Mouse (Mus musculus): ENCODE results near the gene Gm20388.

The Gm20388 gene

DNA sequence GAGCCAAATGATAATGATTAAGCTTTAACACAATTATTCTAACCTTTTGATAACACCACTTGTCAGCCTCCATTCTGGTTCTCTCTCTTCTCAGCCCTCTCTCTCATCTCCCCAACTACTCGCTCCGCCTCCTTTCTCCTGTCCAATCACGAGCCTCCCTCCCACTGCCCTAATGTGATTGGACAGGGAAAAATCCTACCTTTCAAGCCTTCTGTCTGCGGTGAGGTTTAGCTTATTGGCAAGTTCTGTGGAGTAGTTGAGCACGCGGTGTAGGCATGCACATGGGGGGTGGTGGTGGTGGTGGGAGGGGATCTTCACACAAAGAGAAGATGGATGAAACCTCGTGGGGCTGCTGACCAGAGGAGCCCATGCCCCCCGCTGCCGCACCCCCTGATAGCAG lies 102.3 kb downstream of the Gm20388 start:
- no peak for DNase-seq (ENCODE audit: low spot score)

GRCm38 (mm10) chr8:120014267-120015023 lies 103.8 kb downstream of the Gm20388 start:
- DNase-seq (ENCODE audit: low spot score), result no peak

DNA sequence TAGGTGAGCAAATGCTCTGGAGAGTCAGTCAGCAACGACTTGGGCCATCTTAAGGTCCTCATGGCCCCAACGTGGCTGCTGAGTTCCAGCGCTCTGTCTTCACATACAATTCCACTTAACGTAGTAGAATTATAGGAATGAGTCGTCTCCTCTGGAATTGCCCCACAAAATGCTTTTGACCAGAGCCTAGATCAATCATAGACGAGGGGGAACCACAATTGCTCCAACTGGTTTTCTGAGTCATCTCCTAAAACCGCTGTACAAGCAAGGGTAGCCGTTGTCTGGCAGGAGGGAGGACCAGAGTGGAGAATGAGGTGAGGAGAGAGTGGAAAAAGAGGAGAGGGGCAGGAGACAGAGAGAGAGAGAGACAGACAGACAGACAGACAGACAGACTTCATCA lies 105.3 kb downstream of the Gm20388 start:
- no peak for DNase-seq (ENCODE audit: low spot score)

GRCm38 (mm10) chr8:120016424-120016823 lies 105.8 kb downstream of the Gm20388 start:
- no peak for DNase-seq (ENCODE audit: low spot score)

DNA sequence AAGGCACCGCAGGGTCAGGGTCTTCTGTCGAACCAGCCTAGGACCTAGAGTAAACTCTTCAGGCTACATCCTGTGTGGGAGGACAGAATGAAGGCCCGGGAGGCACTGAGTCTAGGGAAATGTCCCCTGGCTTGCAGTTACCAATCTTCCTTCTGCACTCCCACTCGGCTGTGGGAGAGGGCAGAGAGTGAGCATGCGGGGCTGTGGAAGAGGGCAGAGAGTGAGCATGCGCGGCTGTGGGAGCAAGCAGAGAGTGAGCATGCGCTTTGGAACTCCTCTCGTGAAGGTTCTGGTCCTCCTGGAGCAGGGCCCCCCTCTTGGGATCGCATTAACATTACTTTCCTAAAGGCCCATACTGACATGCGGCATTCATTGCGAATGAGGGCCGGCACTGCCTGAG lies 106.7 kb downstream of the Gm20388 start:
- no peak for DNase-seq (ENCODE audit: low spot score)

- DNase-seq (ENCODE audit: low spot score), result no peak
Observed at GRCm38 (mm10) chr8:120017786-120018185, 107.1 kb downstream of the Gm20388 start.

DNA sequence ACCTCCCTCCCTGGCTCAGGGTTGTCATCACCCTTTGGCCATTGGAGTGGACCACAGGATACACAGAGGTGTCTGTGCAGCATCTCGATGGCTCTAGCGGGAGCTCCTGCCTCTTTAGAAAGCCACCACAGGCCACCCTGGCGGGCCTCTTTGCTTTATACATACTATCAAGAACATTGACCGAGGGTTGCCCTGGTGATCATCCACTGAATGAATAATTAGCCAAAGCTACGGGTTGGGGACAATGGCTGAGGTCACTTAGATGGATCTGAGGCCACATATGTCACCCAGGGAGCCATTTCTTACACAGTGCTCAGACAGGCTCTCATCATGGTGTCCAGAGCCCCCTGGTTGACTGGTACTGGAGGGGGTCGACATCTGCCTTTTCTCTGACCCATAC lies 107.7 kb downstream of the Gm20388 start:
- DNase-seq (ENCODE audit: low spot score), result no peak

GRCm38 (mm10) chr8:120019297-120019696 lies 108.7 kb downstream of the Gm20388 start:
- DNase-seq (ENCODE audit: low spot score), result no peak

DNA sequence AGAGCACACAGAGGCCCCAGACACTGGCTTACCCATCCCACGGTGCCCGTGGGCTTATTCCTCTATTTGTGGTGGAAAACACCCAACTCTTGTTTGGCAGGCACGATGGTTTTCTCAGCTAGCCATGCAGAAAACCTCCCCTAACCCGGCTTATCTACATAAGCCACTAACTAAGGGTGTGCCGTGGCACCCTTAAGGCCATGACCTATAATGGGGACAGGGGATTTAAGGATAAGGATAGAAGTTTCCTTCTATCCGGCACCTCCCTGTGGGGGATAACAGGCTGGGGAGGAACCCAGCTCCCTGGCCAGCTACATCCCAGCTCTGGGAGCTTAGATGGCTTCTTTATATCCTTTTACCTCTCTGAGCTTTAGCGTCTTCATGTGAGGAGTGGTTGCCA lies 109.7 kb downstream of the Gm20388 start:
- DNase-seq (ENCODE audit: low spot score), result no peak

DNA sequence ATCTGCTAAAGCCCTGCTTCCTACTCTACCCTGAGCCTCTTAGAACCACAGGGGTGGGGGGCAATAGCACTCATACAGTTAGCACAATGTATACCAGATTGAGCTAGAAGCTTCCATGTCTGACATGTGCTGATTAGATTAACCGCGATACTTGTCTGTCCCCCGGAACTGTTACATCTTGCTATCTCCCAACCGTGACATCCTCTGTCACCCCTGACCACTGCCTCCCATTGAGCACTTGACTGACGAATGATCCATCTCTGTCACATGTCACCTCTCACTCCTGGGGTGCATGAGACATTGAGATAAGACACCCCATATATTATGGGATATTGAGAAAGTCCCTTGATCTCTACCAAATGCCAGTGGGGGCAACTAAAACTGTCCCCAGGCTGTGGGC lies 115.6 kb downstream of the Gm20388 start:
- DNase-seq (ENCODE audit: low spot score), result no peak

DNA sequence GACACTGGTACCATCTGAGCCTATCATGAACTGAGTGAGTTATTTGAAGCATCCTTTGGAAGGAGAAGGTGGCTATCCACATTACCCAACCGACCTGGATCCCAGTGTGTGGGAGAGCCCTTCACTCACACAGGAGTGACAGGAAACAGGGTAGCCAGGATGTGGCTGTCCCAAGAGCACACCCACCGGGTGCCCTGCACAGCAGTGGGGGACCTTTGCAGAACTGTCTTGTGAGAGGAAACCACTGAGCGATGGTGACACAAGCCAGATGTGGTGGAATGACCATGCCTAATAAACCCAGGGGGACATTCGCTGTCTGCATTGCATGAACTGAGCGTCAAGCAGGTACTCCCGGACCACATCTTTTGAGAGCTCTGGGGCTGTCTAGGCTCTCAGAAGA lies 116.3 kb downstream of the Gm20388 start:
- DNase-seq (ENCODE audit: low spot score), result no peak

DNA sequence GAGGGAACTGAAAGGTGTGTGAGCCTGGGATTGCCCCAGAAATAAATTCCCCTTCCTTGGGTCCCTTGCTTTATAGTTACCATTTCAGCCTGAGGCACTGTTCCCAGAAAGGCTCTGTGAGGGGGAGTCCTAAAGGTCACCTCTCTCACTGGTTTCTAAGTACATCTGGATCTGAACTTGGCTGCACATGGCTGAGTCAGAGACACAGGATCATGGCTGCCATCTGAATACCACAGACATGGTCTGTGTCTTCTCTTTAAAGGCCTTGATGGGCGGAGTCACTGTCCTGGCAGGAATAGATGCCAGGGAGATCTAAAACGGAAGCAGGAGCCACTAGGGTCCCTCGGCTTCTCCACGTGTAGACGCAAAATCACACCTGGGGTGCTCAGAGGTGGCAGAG lies 119.8 kb downstream of the Gm20388 start:
- no peak for DNase-seq (ENCODE audit: low spot score)

- peak; percentile 8 for DNase-seq (ENCODE audit: low spot score)
Observed at GRCm38 (mm10) chr8:120032549-120033208, 122.0 kb downstream of the Gm20388 start.

DNA sequence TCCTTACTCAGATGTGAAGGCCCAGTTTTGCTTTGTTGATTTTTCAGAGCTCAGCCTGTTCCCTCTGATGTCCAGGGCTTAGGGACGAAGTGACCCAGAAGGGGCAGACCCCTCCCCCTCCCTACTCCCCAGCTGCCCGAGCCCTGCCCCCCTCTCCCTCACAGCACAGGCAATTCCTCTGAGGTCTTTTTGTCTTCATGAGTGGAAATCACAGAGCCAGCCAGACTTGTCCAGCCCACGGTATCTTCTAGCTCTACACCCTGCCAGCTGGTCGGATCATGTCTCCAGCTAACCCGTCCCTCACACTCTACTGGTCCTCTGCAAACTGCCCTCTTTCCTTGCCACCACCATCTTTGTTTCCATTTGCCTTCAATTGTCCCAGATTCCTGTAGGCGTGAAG lies 123.8 kb downstream of the Gm20388 start:
- no peak for DNase-seq (ENCODE audit: low spot score)

DNA sequence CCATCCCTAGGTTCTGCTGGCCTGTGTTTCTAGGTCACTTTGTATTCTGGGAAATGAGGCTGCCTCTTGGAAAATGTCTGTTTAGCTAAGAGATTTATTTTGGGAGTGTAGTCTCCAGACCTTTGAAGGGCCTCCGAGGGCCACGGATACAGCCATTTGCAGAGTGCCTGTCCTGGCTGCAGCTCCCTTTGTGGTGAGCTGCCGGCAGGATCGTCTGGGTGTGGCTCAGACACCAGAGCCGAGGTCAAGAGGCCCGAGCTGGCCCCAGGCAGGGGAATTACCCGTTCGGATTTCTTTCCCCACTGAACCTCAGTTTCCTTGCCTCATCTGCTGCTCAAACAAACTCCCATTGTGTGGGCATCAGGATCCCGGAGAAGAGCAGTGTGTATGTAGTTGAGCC lies 125.5 kb downstream of the Gm20388 start:
- no peak for DNase-seq (ENCODE audit: low spot score)

DNA sequence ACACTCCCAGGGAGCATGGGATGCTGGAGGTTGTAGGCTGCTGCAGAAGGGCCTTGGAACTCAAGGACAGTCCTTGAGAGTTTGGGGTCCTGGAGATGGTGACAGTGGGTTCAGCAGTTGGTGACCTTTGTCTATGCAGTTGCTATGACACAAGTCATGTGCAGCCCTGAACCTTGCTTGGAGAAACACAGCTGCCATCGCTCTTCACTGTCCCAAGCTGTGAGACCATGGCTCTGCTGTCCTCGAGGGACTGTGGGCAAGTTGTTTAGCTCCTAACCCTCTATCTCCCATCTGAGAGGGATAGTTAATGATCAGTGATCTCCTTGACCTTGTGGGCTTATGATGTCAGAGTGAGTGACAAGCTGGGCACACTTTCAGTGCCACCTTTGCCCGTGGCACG lies 125.9 kb downstream of the Gm20388 start:
- DNase-seq (ENCODE audit: low spot score), result no peak

GRCm38 (mm10) chr8:120037199-120037598 lies 126.6 kb downstream of the Gm20388 start:
- no peak for DNase-seq (ENCODE audit: low spot score)

- DNase-seq (ENCODE audit: low spot score), result no peak
Observed at GRCm38 (mm10) chr8:120037611-120038010, 127.0 kb downstream of the Gm20388 start.

DNA sequence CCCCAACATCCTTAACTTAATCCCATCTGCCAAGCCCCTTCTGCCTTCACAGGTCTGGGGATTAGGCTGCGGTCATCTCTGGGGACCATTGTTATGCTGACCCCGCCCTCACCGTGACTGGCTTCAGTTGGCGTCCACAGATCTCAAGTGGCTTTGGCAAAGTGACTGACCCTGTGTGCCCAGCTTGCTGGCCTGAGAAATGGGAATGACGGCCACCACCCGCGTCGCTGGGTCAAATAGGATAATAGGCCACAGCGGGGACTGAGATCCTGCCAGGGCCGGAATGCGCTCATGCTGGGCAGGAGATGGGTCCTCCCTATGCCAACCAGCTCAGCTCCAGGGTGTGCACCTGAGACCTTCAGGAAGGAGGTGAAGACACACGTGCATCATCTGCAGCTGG lies 128.1 kb downstream of the Gm20388 start:
- DNase-seq (ENCODE audit: low spot score), result no peak

GRCm38 (mm10) chr8:120039313-120039919 lies 128.8 kb downstream of the Gm20388 start:
- no peak for DNase-seq (ENCODE audit: low spot score)

DNA sequence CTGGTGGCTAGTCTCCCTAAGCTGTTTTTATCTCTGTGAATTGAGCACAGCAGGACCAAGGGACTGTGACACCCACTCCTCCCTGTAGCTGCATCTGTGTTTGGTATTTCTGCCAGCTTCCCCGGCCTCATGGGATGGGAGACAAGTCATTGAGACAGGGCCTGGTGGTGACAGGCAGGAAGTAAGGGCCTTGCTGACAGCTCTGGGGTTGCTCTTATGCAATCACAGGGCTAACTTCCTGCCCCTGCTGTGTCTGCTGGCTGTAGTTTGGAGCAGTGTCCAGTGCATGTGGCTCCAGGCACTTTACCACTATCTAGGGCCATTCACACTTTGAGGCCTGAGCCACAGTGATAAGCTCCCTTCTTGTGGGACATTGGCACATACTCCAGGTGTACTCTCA lies 130.2 kb downstream of the Gm20388 start:
- no peak for DNase-seq (ENCODE audit: low spot score)

DNA sequence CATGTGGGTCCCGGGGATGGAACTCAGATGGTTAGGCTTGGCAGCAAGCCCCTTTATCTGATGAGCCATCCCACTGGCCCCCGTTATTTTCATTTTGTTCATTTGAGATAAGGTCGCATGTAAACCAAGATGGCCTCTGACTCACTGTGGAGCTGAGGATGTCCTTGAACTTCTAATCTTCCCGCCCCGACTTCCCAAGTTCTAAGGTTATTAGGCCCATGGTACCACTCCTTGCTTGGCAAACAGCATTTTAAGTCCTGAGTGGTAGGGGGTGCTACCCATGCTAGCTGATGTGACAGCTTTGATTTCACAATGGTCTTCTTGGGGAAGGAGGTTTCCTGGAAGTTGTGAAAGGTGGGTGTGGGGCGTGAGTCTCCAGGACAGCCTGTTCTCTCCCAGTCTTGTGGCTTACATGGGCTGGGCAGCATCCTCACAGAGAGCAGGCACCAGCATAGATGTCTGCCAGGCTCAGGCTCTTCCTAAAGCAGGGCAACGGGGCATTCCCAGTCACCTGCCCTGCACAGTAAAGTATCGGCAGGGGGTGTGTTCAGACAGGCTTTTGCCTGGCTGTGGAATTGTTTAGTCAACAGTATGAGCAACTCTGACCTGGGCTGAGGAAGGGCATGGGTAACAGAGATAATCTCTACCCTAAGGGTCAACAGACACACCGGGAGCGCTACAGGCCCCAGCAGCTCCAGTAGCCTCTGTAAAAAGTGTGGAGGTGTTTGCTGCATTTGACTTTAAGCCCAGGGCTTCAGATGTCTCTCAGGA lies 132.1 kb downstream of the Gm20388 start:
- DNase-seq (ENCODE audit: low spot score), result no peak

GRCm38 (mm10) chr8:120044907-120045306 lies 134.3 kb downstream of the Gm20388 start:
- no peak for DNase-seq (ENCODE audit: low spot score)

Measured in T-cell, adult 2 months (primary cell).